Mouse (Mus musculus): ENCODE data around the gene Traf3ip3.

Gene Traf3ip3

GRCm38 (mm10) chr1:193157111-193157492, 44.4 kb downstream of the Traf3ip3 start:
- DNase-seq = no peak

GRCm38 (mm10) chr1:193156316-193157110, 45.0 kb downstream of the Traf3ip3 start:
- no peak for DNase-seq

GRCm38 (mm10) chr1:193153561-193153960, 47.9 kb downstream of the Traf3ip3 start:
- DNase-seq = peak; percentile 35

GRCm38 (mm10) chr1:193152872-193153271, 48.6 kb downstream of the Traf3ip3 start, which contains the start of gene Irf6:
Gene Irf6 (plus strand): TSS chr1:193153111.
- DNase-seq = peak; percentile 72

GRCm38 (mm10) chr1:193151134-193151533, 50.4 kb downstream of the Traf3ip3 start:
- DNase-seq = no peak

GRCm38 (mm10) chr1:193149231-193149630, 52.3 kb downstream of the Traf3ip3 start:
- no peak for DNase-seq

GRCm38 (mm10) chr1:193146416-193146815, 55.1 kb downstream of the Traf3ip3 start:
- no peak for DNase-seq

- DNase-seq = no peak
These were observed 56.4 kb downstream of the Traf3ip3 start for GRCm38 (mm10) chr1:193145101-193145500.

- DNase-seq = no peak
These were observed 57.0 kb downstream of the Traf3ip3 start for GRCm38 (mm10) chr1:193144516-193144915.

- no peak for DNase-seq
These were observed 58.9 kb downstream of the Traf3ip3 start for GRCm38 (mm10) chr1:193142517-193143062.

GRCm38 (mm10) chr1:193141118-193141517, 60.4 kb downstream of the Traf3ip3 start:
- DNase-seq = no peak

GRCm38 (mm10) chr1:193138669-193139068, 62.8 kb downstream of the Traf3ip3 start:
- DNase-seq = no peak

- no peak for DNase-seq
These were observed 63.4 kb downstream of the Traf3ip3 start for GRCm38 (mm10) chr1:193138087-193138486.

GRCm38 (mm10) chr1:193133726-193134125, 67.8 kb downstream of the Traf3ip3 start:
- no peak for DNase-seq

GRCm38 (mm10) chr1:193132385-193132784, 69.1 kb downstream of the Traf3ip3 start:
- no peak for DNase-seq

- DNase-seq = no peak
These were observed 70.1 kb downstream of the Traf3ip3 start for GRCm38 (mm10) chr1:193131311-193131948.

- DNase-seq = no peak
These were observed 70.7 kb downstream of the Traf3ip3 start for GRCm38 (mm10) chr1:193130839-193131238.

- DNase-seq = no peak
These were observed 71.1 kb downstream of the Traf3ip3 start for GRCm38 (mm10) chr1:193130456-193130825.

GRCm38 (mm10) chr1:193129786-193130455, 71.6 kb downstream of the Traf3ip3 start, which contains the start of gene Diexf:
Gene Diexf (minus strand): TSS chr1:193130272.
- peak; percentile 99 for DNase-seq

GRCm38 (mm10) chr1:193129321-193129720, 72.2 kb downstream of the Traf3ip3 start:
- DNase-seq = no peak

GRCm38 (mm10) chr1:193128055-193128454, 73.4 kb downstream of the Traf3ip3 start:
- DNase-seq = no peak

GRCm38 (mm10) chr1:193125835-193126234, 75.7 kb downstream of the Traf3ip3 start:
- no peak for DNase-seq

Measured in lung, postnatal 14 days (tissue).